Mouse (Mus musculus): ENCODE measurements around the gene Gm6034. TPM values are rescaled to one million over a fixed set of nuclear protein-coding genes. Genes with fewer than 3 reads are reported as not detected.
A peak's percentile ranks its signal among the peaks of the same experiment; 100 is the strongest.
"Not testable (repeated sequence)": the region's sequence is repeated elsewhere in the genome, so short reads cannot be mapped to it uniquely, and the experiment has no call there.

The Gm6034 gene
- polyA plus RNA-seq, 1 experiment, result not detected

DNA sequence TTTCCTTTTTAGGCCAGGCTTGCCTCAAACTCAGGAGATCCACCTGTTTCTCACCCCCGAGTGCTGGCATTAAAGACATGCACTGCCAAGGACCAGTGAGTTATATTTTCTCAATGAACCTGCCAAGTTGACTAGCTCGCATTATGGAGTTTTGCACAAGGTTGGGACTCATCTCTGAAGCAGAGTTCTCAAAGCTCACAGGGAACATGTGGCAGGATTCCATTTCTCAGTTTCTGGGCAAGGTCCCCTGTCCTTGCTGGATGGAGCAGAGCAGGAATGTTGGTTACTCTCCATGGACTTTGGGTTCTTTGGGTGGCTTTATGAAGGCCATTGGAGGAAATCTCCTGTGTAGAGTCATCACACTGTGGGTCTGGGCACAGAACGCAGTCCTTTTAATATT is 525 bp downstream of the Gm6034 start:
- DNase-seq (ENCODE audit: low read depth, low spot score), result no peak
- WGBS, result 70% methylated on average over 3 of the region's 3 CpGs

DNA sequence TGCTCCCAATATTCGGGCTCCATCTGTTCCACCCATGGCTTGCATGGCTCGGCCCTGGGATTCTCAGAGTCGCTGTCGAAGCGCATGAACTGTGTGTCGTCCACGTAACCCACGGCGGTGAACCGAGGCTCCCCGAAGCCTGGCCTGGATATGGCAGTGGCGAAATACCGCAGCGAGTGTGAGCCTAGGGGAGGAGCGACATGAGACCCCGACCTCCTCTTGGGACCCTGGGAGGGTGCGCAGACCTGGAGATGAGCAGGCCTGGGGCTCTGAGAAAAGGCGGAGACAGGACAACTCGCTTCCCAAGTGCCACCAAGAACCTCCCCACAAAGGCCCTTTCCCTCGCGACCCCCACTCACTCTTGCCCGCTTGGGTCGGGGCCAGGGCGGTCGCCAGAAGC is 15.2 kb downstream of the Gm6034 start:
- 90% methylated on average over 25 of the region's 25 CpGs for WGBS

DNA sequence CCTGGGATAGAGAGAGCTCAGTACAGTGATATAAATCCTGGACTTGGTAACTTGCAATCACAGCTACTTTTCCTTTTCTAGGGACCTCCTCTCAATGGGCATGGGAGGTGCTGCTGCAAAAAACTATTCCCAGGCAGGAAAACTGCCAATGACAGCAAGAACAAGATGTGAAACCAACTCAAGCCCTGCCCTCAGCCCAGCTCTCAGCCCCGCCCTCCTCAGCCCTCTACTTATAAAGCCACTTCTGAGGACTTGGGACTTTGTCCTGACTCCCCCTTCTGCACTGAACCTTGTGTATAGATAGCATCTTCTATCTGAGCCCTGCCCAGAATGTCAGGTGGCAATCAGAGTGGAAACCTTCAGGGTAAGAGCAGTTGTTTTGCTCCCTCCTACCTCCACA is 15.6 kb downstream of the Gm6034 start, which contains the start of gene Gm11127:
Gene Gm11127 (minus strand): TSS at position 10 of the 400 bp plus-strand sequence.
- DNase-seq (ENCODE audit: low read depth, low spot score), result not testable (repeated sequence)
- WGBS, result 24% methylated on average over 1 of the region's 1 CpGs

More for the DNA sequence above, 15.2 kb downstream of the Gm6034 start:
- not testable (repeated sequence) for DNase-seq (ENCODE audit: low read depth, low spot score)

DNA sequence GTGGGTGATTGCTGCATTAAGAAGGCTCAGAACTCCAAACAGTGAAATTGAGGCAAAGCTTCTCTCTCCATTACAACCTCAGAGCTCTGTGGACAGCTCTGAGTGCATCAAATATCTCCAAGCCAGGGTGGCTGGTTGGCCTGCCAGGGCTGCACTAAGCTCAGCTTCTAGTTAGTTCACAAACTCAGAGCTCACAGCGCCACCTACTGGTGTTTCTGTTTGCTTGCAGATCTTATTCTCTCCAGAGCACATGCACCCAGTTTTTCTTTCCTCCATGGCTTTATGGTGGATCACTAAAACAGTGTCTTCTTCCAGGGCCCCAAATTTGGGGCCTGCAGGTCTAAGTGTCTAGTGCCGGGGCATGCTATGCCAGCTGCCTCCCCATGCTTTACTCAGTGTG is 18.1 kb downstream of the Gm6034 start:
- 14% methylated on average over 2 of the region's 2 CpGs for WGBS

DNA sequence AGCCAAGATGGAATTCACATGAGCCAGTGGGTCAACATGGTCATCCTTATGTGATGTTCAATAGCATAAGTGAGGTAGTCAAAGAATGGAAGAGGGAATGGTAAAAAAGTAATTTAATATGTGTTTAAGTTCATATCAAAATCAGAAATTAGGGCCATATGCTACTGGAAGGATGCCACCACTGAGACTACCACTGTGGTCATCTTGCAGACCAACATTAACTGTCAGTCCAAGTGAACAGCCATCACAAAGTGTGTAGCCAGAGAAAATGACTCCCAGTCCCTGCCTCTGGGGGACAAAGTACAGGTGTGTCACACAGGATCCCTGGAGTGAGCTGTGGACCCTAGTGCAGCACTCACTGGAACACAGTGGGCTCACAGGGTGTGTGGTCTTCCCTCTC is 39.1 kb downstream of the Gm6034 start:
- not testable (repeated sequence) for DNase-seq (ENCODE audit: low read depth, low spot score)

More for the DNA sequence above, 18.1 kb downstream of the Gm6034 start:
- peak; percentile 73 for DNase-seq (ENCODE audit: low read depth, low spot score)

DNA sequence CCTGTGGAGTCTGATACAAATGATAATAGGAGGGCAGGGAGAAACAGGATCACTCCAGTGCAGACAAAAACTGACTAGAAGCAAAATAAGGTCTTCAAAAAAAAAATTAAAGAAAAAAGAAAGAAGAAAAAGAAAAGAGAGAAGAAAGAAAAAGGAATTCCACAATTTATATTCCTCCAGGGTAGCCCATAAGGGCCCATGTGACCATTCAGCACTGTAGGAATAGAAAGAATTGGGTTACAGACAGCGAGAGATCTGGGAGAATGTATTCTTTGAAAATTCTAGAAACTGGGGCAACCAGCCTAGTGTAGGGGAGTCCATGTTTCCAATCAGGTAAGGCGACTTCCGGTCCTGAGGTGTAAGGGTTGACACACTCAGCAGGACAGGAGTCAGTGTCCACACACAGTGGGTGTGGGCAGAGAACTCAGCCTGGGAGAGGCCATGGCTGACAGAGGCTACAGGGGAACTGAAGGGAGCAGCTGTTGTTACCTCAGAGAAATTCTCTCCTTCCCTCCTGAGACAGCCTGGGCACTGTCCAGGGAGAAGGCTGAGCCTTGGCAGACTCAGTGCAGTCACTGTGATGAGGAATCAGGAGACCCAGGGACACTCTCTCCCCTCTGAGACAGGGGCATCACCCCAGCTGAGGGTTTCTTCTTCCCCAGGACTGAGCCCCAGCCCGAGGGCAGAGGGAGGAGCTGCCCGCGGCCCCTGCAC is 39.9 kb downstream of the Gm6034 start:
- not testable (repeated sequence) for DNase-seq (ENCODE audit: low read depth, low spot score)
- 40% methylated on average over 6 of the region's 6 CpGs for WGBS

DNA sequence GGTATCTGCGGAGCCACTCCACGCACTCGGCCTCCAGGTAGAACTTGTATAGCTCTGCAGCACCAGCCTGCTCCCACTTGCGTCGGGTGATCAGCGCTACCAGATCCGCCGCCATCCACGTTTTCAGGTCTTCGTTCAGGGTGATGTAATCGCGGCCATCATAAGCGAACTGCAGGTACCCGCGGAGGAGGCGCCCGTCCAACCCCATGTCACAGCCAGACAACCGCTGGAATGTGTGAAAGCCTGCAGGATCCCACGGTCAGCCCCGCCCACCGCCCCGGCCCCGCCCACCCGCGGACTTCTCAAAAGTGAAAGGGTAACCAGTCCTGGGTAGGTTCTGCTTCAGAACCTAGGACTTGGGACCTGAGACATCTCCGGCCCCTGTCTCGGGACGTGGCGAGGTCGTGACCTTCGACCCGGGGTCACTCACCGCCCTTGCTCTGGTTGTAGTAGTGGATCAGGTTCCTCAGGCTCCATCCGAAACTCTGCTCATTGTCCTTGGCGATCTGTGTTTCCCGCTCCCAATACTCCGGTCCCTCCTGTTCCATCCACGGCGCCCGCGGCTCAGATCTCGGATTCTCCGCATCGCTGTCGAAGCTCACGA is 40.6 kb downstream of the Gm6034 start:
- DNase-seq (ENCODE audit: low read depth, low spot score), result no peak
- 1% methylated on average over 46 of the region's 46 CpGs for WGBS

DNA sequence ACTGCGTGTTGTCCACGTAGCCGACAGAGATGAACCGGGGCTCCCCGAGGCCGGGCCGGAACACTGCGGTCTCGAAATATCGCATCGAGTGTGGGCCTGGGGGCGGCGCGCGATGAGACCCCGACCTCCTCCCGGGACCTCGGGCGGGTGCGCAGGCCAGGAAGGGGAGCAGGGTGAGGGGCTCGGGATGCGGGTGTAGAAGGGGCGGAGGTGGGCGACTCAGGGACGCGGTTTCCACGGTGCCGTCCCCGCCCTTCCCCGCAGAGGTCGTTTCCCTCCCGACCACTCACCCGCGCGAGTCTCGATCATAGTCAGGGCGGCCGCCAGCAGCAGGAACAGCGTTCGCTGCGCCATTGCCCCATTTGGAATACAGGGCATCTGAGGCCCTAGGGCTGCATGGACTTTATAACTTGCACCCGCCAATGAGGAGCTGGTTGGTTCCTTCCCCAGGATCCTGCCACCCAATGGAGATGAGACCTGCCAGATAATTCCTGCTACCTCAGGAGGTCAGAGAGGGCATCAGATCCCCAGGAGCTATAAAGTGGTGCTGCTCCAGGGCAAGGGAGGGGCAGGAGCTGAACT is 41.2 kb downstream of the Gm6034 start:
- DNase-seq (ENCODE audit: low read depth, low spot score), result peak; percentile 16
- WGBS, result under 1% methylated on average over 42 of the region's 42 CpGs

DNA sequence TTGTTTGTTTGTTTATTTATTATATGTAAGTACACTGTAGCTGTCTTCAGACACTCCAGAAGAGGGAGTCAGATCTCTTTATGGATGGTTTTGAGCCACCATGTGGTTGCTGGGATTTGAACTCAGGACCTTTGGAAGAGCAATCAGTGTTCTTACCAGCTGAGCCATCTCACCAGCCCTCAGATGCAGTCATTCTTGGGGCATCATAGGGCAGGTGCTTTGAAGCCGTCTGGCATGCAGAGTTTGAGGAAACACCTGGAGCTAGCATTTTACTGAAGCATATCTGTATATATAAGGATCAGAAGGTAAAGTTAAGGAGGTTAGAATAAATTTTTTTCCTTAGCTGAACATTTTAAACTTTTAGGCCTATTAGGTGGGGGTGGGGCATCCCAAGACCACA is 43.2 kb downstream of the Gm6034 start:
- WGBS, result 43% methylated on average over 1 of the region's 1 CpGs
- DNase-seq (ENCODE audit: low read depth, low spot score), result not testable (repeated sequence)

DNA sequence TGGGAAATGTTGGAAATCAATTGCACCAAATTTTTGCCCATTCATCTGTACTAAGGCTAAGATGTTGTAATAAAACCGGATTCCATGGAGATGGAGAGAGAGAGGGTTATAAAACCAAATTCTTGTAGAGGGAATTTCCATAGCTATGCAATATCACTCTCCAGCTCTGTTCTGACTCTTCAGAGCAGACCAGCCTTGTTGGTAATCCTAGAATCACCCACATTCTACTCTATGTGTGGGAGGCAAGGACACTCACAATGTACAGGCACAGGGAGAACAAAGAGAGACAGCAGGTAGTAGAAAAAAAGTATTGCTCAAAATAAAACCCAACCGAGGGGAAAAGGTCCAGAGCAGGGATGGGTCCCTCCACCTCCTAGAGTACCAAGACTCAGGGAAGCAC is 49.2 kb downstream of the Gm6034 start:
- no CpG with 5 or more reads among the region's 2 CpGs for WGBS
- not testable (repeated sequence) for DNase-seq (ENCODE audit: low read depth, low spot score)

DNA sequence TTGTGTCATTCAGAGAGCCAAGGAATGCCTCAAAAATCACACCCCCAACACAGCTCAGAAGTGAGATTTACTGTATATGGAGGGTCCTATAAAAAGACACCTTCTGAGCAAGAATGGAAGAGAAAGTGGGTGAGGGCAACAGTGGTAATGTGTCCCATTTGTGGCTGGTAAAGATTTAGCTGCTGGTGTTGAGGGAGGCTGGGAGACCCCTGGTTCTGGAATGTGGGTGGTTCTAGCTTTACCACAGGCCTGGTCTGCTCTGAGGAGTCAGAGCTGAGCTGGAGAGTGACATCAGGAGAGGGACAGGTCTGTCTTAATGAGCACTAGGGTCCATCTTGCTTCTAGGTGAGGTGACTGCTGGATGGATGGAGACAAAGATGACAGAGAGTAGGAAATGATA is 49.8 kb downstream of the Gm6034 start:
- not testable (repeated sequence) for DNase-seq (ENCODE audit: low read depth, low spot score)

DNA sequence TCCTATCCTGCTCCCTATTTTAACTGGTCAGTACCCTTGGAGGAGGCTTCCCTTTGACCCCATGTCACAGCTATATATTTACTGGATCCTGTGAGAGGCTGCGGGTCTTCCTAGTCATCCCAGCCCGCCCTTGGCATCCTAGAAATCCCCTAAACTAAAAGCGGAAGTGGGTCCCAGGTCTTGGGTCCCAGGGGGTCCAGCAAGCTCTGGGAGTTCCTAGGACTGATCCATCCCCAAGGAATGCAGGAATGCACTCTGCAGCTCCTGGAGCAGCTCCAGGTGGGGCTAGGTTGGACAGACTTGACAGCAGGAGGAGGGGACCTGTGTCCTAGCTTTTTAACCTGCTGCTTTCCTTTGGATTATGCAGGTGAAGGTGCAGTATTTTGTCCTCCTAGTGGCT is 51.2 kb downstream of the Gm6034 start:
- DNase-seq (ENCODE audit: low read depth, low spot score), result no peak
- 26% methylated on average over 3 of the region's 3 CpGs for WGBS

DNA sequence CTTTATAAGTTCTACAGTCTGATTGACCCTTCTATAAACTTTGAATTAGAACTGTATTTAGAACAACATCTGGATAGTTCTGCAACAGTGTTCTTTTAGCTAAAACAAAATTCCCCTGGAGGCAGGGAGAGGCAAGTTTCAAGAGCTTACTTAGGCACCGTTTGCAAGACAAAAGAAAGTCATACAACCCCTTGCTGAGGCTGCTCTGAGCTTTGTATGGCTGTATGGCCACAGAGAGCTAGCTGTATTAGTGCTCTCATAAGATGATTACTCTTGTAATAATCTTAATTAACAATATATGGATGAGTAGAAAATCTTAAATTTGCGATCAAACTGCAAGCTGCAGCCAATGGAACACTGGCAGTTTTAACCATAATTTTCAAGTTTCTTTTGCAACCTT is 56.8 kb downstream of the Gm6034 start:
- not testable (repeated sequence) for DNase-seq (ENCODE audit: low read depth, low spot score)
- WGBS, result 70% methylated on average over 2 of the region's 2 CpGs

DNA sequence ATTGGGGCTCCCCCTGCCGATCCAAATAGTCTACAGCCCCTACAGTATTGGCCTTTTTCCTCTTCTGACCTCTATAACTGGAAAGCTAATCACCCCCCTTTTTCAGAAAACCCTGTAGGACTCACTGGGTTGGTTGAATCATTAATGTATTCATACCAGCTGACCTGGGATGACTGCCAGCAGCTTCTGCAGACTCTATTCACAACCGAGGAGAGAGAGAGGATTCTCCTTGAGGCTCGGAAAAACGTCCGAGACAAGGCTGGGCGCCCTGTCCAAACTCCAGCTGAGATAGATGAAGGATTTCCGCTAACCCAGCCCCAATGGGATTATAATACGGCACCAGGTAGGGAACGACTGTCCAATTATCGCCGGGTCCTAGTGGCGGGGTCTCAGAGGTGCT is 59.3 kb downstream of the Gm6034 start:
- WGBS, result 86% methylated on average over 12 of the region's 12 CpGs
- DNase-seq (ENCODE audit: low read depth, low spot score), result not testable (repeated sequence)

Other genes with a start within 250 kb of the Gm6034 start
- gene Ier3, start 221.3 kb upstream of the Gm6034 start, polyA plus RNA-seq (2012; rRNA removed), result 11.4 and 11.6 TPM in 2 replicates
- 43.1 and 54.2 TPM in 2 replicates for gene Flot1, start 219.7 kb upstream of the Gm6034 start, polyA plus RNA-seq (2012; rRNA removed)
- 271 and 306 TPM in 2 replicates for gene Tubb5, start 204.7 kb upstream of the Gm6034 start, polyA plus RNA-seq (2012; rRNA removed)
- 4.8 and 7.8 TPM in 2 replicates for gene Mdc1, start 201.4 kb upstream of the Gm6034 start, polyA plus RNA-seq (2012; rRNA removed)
- 24.8 and 27.0 TPM in 2 replicates for gene Nrm, start 181.6 kb upstream of the Gm6034 start, polyA plus RNA-seq (2012; rRNA removed)
- 26.7 and 27.5 TPM in 2 replicates for gene Ppp1r18, start 177.4 kb upstream of the Gm6034 start, polyA plus RNA-seq (2012; rRNA removed)
- 67.2 and 82.6 TPM in 2 replicates for gene Dhx16, start 163.1 kb upstream of the Gm6034 start, polyA plus RNA-seq (2012; rRNA removed)
- gene 2310061I04Rik, start 145.5 kb upstream of the Gm6034 start, polyA plus RNA-seq (2012; rRNA removed), result 76.6 and 84.9 TPM in 2 replicates
- 20.0 and 45.4 TPM in 2 replicates for gene Atat1, start 132.9 kb upstream of the Gm6034 start, polyA plus RNA-seq (2012; rRNA removed)
- 111 and 131 TPM in 2 replicates for gene Mrps18b, start 126.6 kb upstream of the Gm6034 start, polyA plus RNA-seq (2012; rRNA removed)
- 28.7 and 36.9 TPM in 2 replicates for gene Ppp1r10, start 126.5 kb upstream of the Gm6034 start, polyA plus RNA-seq (2012; rRNA removed)
- 82.6 and 83.9 TPM in 2 replicates for gene Abcf1, start 73.2 kb upstream of the Gm6034 start, polyA plus RNA-seq (2012; rRNA removed)
- 23.6 and 24.7 TPM in 2 replicates for gene Gnl1, start 63.1 kb upstream of the Gm6034 start, polyA plus RNA-seq (2012; rRNA removed)
- gene Prr3, start 62.7 kb upstream of the Gm6034 start, polyA plus RNA-seq (2012; rRNA removed), result 13.8 and 14.5 TPM in 2 replicates
- 1.6 and 2.8 TPM in 2 replicates for gene H2-T24, start 22.4 kb upstream of the Gm6034 start, polyA plus RNA-seq (2012; rRNA removed)
- gene H2-T23, start 10.1 kb upstream of the Gm6034 start, polyA plus RNA-seq (2012; rRNA removed), result 386 and 571 TPM in 2 replicates
- gene H2-T22, start 214 bp upstream of the Gm6034 start, polyA plus RNA-seq (2012; rRNA removed), result 59.7 and 67.2 TPM in 2 replicates
- gene Gm11127, start 15.4 kb downstream of the Gm6034 start, polyA plus RNA-seq (2012; rRNA removed), result 53.0 and 148 TPM in 2 replicates
- gene Gm19684, start 78.7 kb downstream of the Gm6034 start, polyA plus RNA-seq (2012; rRNA removed), result 0.15 and 0.33 TPM in 2 replicates
- gene Gm7030, start 86.5 kb downstream of the Gm6034 start, polyA plus RNA-seq (2012; rRNA removed), result 7.1 and 18.3 TPM in 2 replicates
- 58.6 and 119 TPM in 2 replicates for gene Gm8909, start 125.6 kb downstream of the Gm6034 start, polyA plus RNA-seq (2012; rRNA removed)
- gene H2-T3, start 147.3 kb downstream of the Gm6034 start, polyA plus RNA-seq (2012; rRNA removed), result 73.6 and 140 TPM in 2 replicates
- gene Rpp21, start 215.1 kb downstream of the Gm6034 start, polyA plus RNA-seq (2012; rRNA removed), result 105 and 123 TPM in 2 replicates
- gene Trim39, start 229.3 kb downstream of the Gm6034 start, polyA plus RNA-seq (2012; rRNA removed), result 7.9 and 12.3 TPM in 2 replicates
- not detected in 2 replicates for gene H2-M10.2, start 243.5 kb downstream of the Gm6034 start, polyA plus RNA-seq (2012; rRNA removed)

Data from large intestine, adult 2 months (tissue).